Mouse (Mus musculus): ENCODE measurements around the gene Snupn.

GRCm38 (mm10) chr9:56949767-56950166 is 911 bp upstream of the Snupn start:
- TF ChIP-seq MAX (IDR thresholded peaks at IDR 0.05; ENCODE audit: low read depth) (no peak), POLR2A (IDR thresholded peaks at IDR 0.05; ENCODE audit: insufficient read length, low read depth) (no peak), USF1 (IDR thresholded peaks at IDR 0.05; ENCODE audit: low read depth) (no peak), TCF12 (IDR thresholded peaks at IDR 0.05; ENCODE audit: insufficient read depth, poor library complexity, severe bottlenecking) (no peak), E2F4 (IDR thresholded peaks at IDR 0.05; ENCODE audit: insufficient read depth) (no peak), TCF3 (IDR thresholded peaks at IDR 0.05; ENCODE audit: insufficient read length, low read depth) (no peak), MYOG (IDR thresholded peaks at IDR 0.05; ENCODE audit: control insufficient read depth in 1 of 3, insufficient read depth in 1 of 3, insufficient read length in 2 of 3, low read depth in 2 of 3) (no peak)
